Mouse (Mus musculus) neural tube, embryonic 11.5 days (tissue): ENCODE measurements around the gene Snap25. TPM values are rescaled to one million over a fixed set of nuclear protein-coding genes. Genes with fewer than 3 reads are reported as not detected.
A peak's percentile ranks its signal among the peaks of the same experiment; 100 is the strongest.

Experiments
- ATAC-seq: fragments of 200-750 bp; cut with Nextera tagmentation; 2 replicates; pipeline ENCODE4 v1.8.0; 2017; ENCODE audit warnings: moderate number of reproducible peaks, mild to moderate bottlenecking, moderate TSS enrichment, moderate library complexity; ENCODE audit not compliant: insufficient read depth, low FRiP score, low TSS enrichment
- DNase-seq: peaks from one replicate; pipeline ENCODE4 v3.0.0-alpha.2; 2015; ENCODE audit warnings: low spot score
- H3K27ac ChIP-seq: fragments of 300-500 bp; sonication (generic); 2 replicates; pipeline ENCODE4 v1.5.1; 2014; ENCODE audit warnings: low read depth, mild to moderate bottlenecking, low read length
- H3K27me3 ChIP-seq: fragments of 300-500 bp; sonication (generic); 2 replicates; pipeline ENCODE4 v1.6.1; 2014; ENCODE audit warnings: mild to moderate bottlenecking, low read length, mixed read lengths; ENCODE audit not compliant: control insufficient read depth, insufficient read depth
- H3K36me3 ChIP-seq: fragments of 300-500 bp; sonication (generic); 2 replicates; pipeline ENCODE4 v1.6.1; 2014; ENCODE audit warnings: mild to moderate bottlenecking, low read length, moderate library complexity, mixed read lengths; ENCODE audit not compliant: control insufficient read depth, insufficient read depth
- H3K4me1 ChIP-seq: fragments of 300-500 bp; sonication (generic); 2 replicates; pipeline ENCODE4 v1.6.1; 2014; ENCODE audit warnings: low read length, mixed read lengths; ENCODE audit not compliant: control insufficient read depth, insufficient read depth
- H3K4me2 ChIP-seq: fragments of 300-500 bp; sonication (generic); 2 replicates; pipeline ENCODE4 v1.6.1; 2014; ENCODE audit warnings: low read depth, mild to moderate bottlenecking, moderate library complexity
- H3K4me3 ChIP-seq: fragments of 300-500 bp; sonication (generic); 2 replicates; pipeline ENCODE4 v1.5.1; 2014; ENCODE audit warnings: low read depth, low read length
- H3K9ac ChIP-seq: fragments of 300-500 bp; sonication (generic); 2 replicates; pipeline ENCODE4 v1.6.1; 2014; ENCODE audit warnings: mild to moderate bottlenecking, low read length
- H3K9me3 ChIP-seq: fragments of 300-500 bp; sonication (generic); 2 replicates; pipeline ENCODE4 v1.6.1; 2016; ENCODE audit warnings: low read length; ENCODE audit not compliant: control insufficient read depth
- WGBS: fragments of 180-500 bp; shearing (Covaris S2); extraction: QIAGEN DNeasy Blood & Tissue Kit; methylation state at CpG from one replicate; pipeline ENCODE4 v1.1.7; 2014; 5-methylcytosine and 5-hydroxymethylcytosine counted together
- polyA plus RNA-seq: library from polyadenylated mRNA; unstranded; fragments of >200 nt; fragmentation: Nextera tagmentation; extraction: Ambion mirVana; gene quantifications from 2 replicates; pipeline ENCODE4 v1.2.1, GENCODE M21; 2014

Gene Snap25
- polyA plus RNA-seq, 1 experiment from 2014 or later: 69.6 TPM

- Histone ChIP-seq H3K27me3 (no peaks in the 10 kb centered on the region), H3K36me3 (no peaks in the 10 kb centered on the region), H3K4me1 (peaks cover 4% of the 10 kb centered on the region; the same call in 1 of the 2 replicates), H3K9ac (peak overlapping the region; percentile 74), H3K27ac (peak overlapping the region; percentile 60; the same call in 1 of the 2 replicates), H3K4me2 (peak overlapping the region; percentile 87), H3K4me3 (peak overlapping the region; percentile 50), H3K9me3 (no peaks in the 10 kb centered on the region)
- WGBS: 3% methylated on average over 41 of the region's 44 CpGs
- peak; percentile 72 for ATAC-seq
- peak; percentile 71 for DNase-seq
These were observed 34.7 kb upstream of the Snap25 start for GRCm38 (mm10) chr2:136678321-136679161.

GRCm38 (mm10) chr2:136679280-136680221 lies 33.7 kb upstream of the Snap25 start:
- peaks cover 4% of the 10 kb centered on the region; the same call in 1 of the 2 replicates for H3K4me1 ChIP-seq
- H3K27me3 ChIP-seq: no peaks in the 10 kb centered on the region
- peak overlapping the region; percentile 60; the same call in 1 of the 2 replicates for H3K27ac ChIP-seq
- peak overlapping the region; percentile 87 for H3K4me2 ChIP-seq
- peak; percentile 74 for DNase-seq
- peak overlapping the region; percentile 74 for H3K9ac ChIP-seq
- H3K36me3 ChIP-seq: no peaks in the 10 kb centered on the region
- H3K4me3 ChIP-seq: peak overlapping the region; percentile 50
- WGBS: 1% methylated on average over 24 of the region's 24 CpGs
- ATAC-seq: peak; percentile 86
- no peaks in the 10 kb centered on the region for H3K9me3 ChIP-seq

- peaks cover 4% of the 10 kb centered on the region; the same call in 1 of the 2 replicates for H3K4me1 ChIP-seq
- H3K4me3 ChIP-seq: no peak overlapping the region
- no peak overlapping the region for H3K27ac ChIP-seq
- no peaks in the 10 kb centered on the region for H3K9me3 ChIP-seq
- DNase-seq: no peak
- no peak overlapping the region for H3K9ac ChIP-seq
- 82% methylated on average over 11 of the region's 11 CpGs for WGBS
- no peaks in the 10 kb centered on the region for H3K27me3 ChIP-seq
- no peaks in the 10 kb centered on the region for H3K36me3 ChIP-seq
- ATAC-seq: no peak
- no peak overlapping the region for H3K4me2 ChIP-seq
These were observed 30.9 kb upstream of the Snap25 start for GRCm38 (mm10) chr2:136682146-136682860.

- ATAC-seq (no peak), DNase-seq (no peak)
- no peak overlapping the region for H3K4me2 ChIP-seq
- WGBS: 87% methylated on average over 3 of the region's 3 CpGs
- no peak overlapping the region for H3K27ac ChIP-seq
- H3K9me3 ChIP-seq: no peaks in the 10 kb centered on the region
- H3K4me3 ChIP-seq: no peak overlapping the region
- no peaks in the 10 kb centered on the region for H3K4me1 ChIP-seq
- no peaks in the 10 kb centered on the region for H3K27me3 ChIP-seq
- no peak overlapping the region for H3K9ac ChIP-seq
- no peaks in the 10 kb centered on the region for H3K36me3 ChIP-seq
These were observed 27.1 kb upstream of the Snap25 start for GRCm38 (mm10) chr2:136686195-136686594.

GRCm38 (mm10) chr2:136687316-136687715 lies 25.9 kb upstream of the Snap25 start:
- 91% methylated on average over 4 of the region's 4 CpGs for WGBS
- Histone ChIP-seq H3K36me3 (no peaks in the 10 kb centered on the region), H3K4me3 (no peak overlapping the region), H3K9ac (no peak overlapping the region), H3K9me3 (no peaks in the 10 kb centered on the region), H3K4me2 (no peak overlapping the region), H3K27ac (no peak overlapping the region), H3K27me3 (no peaks in the 10 kb centered on the region), H3K4me1 (no peaks in the 10 kb centered on the region)
- DNase-seq (no peak), ATAC-seq (no peak)

- Histone ChIP-seq H3K9me3 (no peaks in the 10 kb centered on the region), H3K27ac (no peak overlapping the region), H3K9ac (no peak overlapping the region), H3K4me3 (no peak overlapping the region), H3K4me1 (no peaks in the 10 kb centered on the region), H3K4me2 (no peak overlapping the region), H3K27me3 (no peaks in the 10 kb centered on the region), H3K36me3 (no peaks in the 10 kb centered on the region)
- 81% methylated on average over 4 of the region's 4 CpGs for WGBS
- ATAC-seq: no peak
- no peak for DNase-seq
These were observed 23.8 kb upstream of the Snap25 start for GRCm38 (mm10) chr2:136689476-136689875.

GRCm38 (mm10) chr2:136691681-136692080 lies 21.6 kb upstream of the Snap25 start:
- WGBS: 89% methylated on average over 1 of the region's 1 CpGs
- no peaks in the 10 kb centered on the region for H3K4me1 ChIP-seq
- no peaks in the 10 kb centered on the region for H3K9me3 ChIP-seq
- no peak overlapping the region for H3K9ac ChIP-seq
- DNase-seq (no peak), ATAC-seq (no peak)
- no peak overlapping the region for H3K27ac ChIP-seq
- H3K4me3 ChIP-seq: no peak overlapping the region
- no peak overlapping the region for H3K4me2 ChIP-seq
- no peaks in the 10 kb centered on the region for H3K36me3 ChIP-seq
- H3K27me3 ChIP-seq: no peaks in the 10 kb centered on the region
